Mouse (Mus musculus) CH12.LX (cell line): ENCODE data around the gene Xrn2. TPM values are rescaled to one million over a fixed set of nuclear protein-coding genes. Genes with fewer than 3 reads are reported as not detected.

Experiments used
- DNase-seq: peaks from one replicate; pipeline ENCODE4 v3.0.0-alpha.2; 2013; ENCODE audit errors: extremely low read depth
- H3K27ac ChIP-seq: 2 replicates; pipeline ENCODE4 v1.5.1; 2012; ENCODE audit warnings: low read depth, mild to moderate bottlenecking, control low read depth, moderate library complexity; ENCODE audit not compliant: insufficient read depth
- H3K27me3 ChIP-seq: replicated peaks from 2 replicates; pipeline ENCODE3; 2012; ENCODE audit warnings: inconsistent platforms
- H3K36me3 ChIP-seq, 2 experiments: replicated peaks in 1 of 2; 2 replicates each; pipeline versions ENCODE3 to v1.6.1; 2012; ENCODE audit warnings: inconsistent platforms in 1 of 2, low read length in 1 of 2, mild to moderate bottlenecking in 1 of 2, mixed read lengths in 1 of 2, moderate library complexity in 1 of 2; ENCODE audit not compliant: control insufficient read depth in 1 of 2, insufficient read depth in 1 of 2
- H3K4me1 ChIP-seq, 2 experiments: 2 replicates each; pipeline ENCODE4 v1.6.1; 2012; ENCODE audit warnings: inconsistent platforms in 1 of 2, moderate library complexity in 1 of 2; ENCODE audit not compliant: insufficient read depth in 2 of 2, control insufficient read depth in 1 of 2
- H3K4me2 ChIP-seq: 2 replicates; pipeline ENCODE4 v1.6.1; 2012; ENCODE audit warnings: low read depth, mild to moderate bottlenecking, control low read depth; ENCODE audit not compliant: poor library complexity, insufficient read depth, severe bottlenecking
- H3K4me3 ChIP-seq, 3 experiments: fragments of 150-350 bp in 1 of 3; sonication (generic) in 1 of 3; replicated peaks in 1 of 3; 2 replicates each; pipeline versions ENCODE3 to v1.5.1; 2011 to 2012; ENCODE audit warnings: low read depth in 2 of 3, low read length in 2 of 3, mild to moderate bottlenecking in 2 of 3, moderate library complexity in 2 of 3, control low read depth in 1 of 3, improper control_type of control experiment in 1 of 3, inconsistent platforms in 1 of 3, mixed read lengths in 1 of 3; ENCODE audit not compliant: poor library complexity in 1 of 3
- H3K79me2 ChIP-seq: replicated peaks from 2 replicates; pipeline ENCODE4 v1.6.1; 2012; ENCODE audit warnings: mild to moderate bottlenecking, moderate library complexity; ENCODE audit not compliant: control insufficient read depth, poor library complexity, insufficient read depth, severe bottlenecking; ENCODE audit errors: extremely low read depth
- H3K9ac ChIP-seq: 2 replicates; pipeline ENCODE4 v1.6.1; 2012; ENCODE audit warnings: low read depth, mild to moderate bottlenecking, control low read depth, moderate library complexity; ENCODE audit not compliant: insufficient read depth
- H3K9me3 ChIP-seq: replicated peaks from 2 replicates; pipeline ENCODE3; 2012; ENCODE audit warnings: low read length, inconsistent platforms, mixed read lengths
- CTCF ChIP-seq, 2 experiments: IDR thresholded peaks in 1 of 2; conservative IDR thresholded peaks in 1 of 2; 2 replicates each; pipeline ENCODE4 v1.5.1; 2011 to 2012; ENCODE audit warnings: low read depth in 2 of 2, low read length in 2 of 2, improper control_type of control experiment in 1 of 2, inconsistent platforms in 1 of 2, mild to moderate bottlenecking in 1 of 2, moderate library complexity in 1 of 2
- E2F4 ChIP-seq: IDR thresholded peaks from 2 replicates; pipeline ENCODE4 v1.6.1; 2011; ENCODE audit warnings: low read depth, low read length, improper control_type of control experiment; ENCODE audit not compliant: insufficient replicate concordance
- EP300 ChIP-seq: IDR thresholded peaks from 2 replicates; pipeline ENCODE4 v1.6.1; 2011; ENCODE audit warnings: low read length, improper control_type of control experiment
- ETS1 ChIP-seq: conservative IDR thresholded peaks from 2 replicates; pipeline ENCODE4 v1.6.1; 2012; ENCODE audit warnings: low read depth, mild to moderate bottlenecking, inconsistent platforms, low read length, improper control_type of control experiment, moderate library complexity
- GABPA ChIP-seq: IDR thresholded peaks from 2 replicates; pipeline ENCODE4 v1.6.1; 2012; ENCODE audit warnings: low read depth, low read length, improper control_type of control experiment, inconsistent platforms; ENCODE audit not compliant: insufficient replicate concordance
- HCFC1 ChIP-seq: IDR thresholded peaks from 2 replicates; pipeline ENCODE4 v1.6.1; 2012; ENCODE audit warnings: low read depth, mild to moderate bottlenecking, inconsistent platforms, low read length, improper control_type of control experiment
- MAFK ChIP-seq: IDR thresholded peaks from 2 replicates; pipeline ENCODE4 v1.6.1; 2011; ENCODE audit warnings: low read length, improper control_type of control experiment; ENCODE audit not compliant: insufficient replicate concordance
- MAX ChIP-seq: IDR thresholded peaks from 2 replicates; pipeline ENCODE4 v1.6.1; 2011; ENCODE audit warnings: low read length, improper control_type of control experiment
- MXI1 ChIP-seq: IDR thresholded peaks from 2 replicates; pipeline ENCODE4 v1.6.1; 2011; ENCODE audit warnings: mild to moderate bottlenecking, low read depth, low read length, improper control_type of control experiment
- NELFE ChIP-seq: IDR thresholded peaks from 2 replicates; pipeline ENCODE4 v1.6.1; 2011; ENCODE audit warnings: low read depth, low read length, improper control_type of control experiment
- RAD21 ChIP-seq: IDR thresholded peaks from 2 replicates; pipeline ENCODE4 v1.6.1; 2011; ENCODE audit warnings: low read depth, mild to moderate bottlenecking, low read length, improper control_type of control experiment, moderate library complexity
- RCOR1 ChIP-seq: conservative IDR thresholded peaks from 2 replicates; pipeline ENCODE4 v1.6.1; 2012; ENCODE audit warnings: low read depth, mild to moderate bottlenecking, inconsistent platforms, low read length, improper control_type of control experiment
- SIN3A ChIP-seq: IDR thresholded peaks from 2 replicates; pipeline ENCODE4 v1.6.1; 2012; ENCODE audit warnings: low read length, improper control_type of control experiment, inconsistent platforms
- SMC3 ChIP-seq: IDR thresholded peaks from 2 replicates; pipeline ENCODE4 v1.6.1; 2011; ENCODE audit warnings: low read depth, low read length, improper control_type of control experiment
- TBP ChIP-seq: conservative IDR thresholded peaks from 2 replicates; pipeline ENCODE4 v1.6.1; 2011; ENCODE audit warnings: low read depth, low read length, improper control_type of control experiment
- USF1 ChIP-seq: IDR thresholded peaks from 2 replicates; pipeline ENCODE4 v1.6.1; 2014; ENCODE audit warnings: low read depth, mild to moderate bottlenecking, inconsistent platforms, low read length, improper control_type of control experiment
- USF2 ChIP-seq: conservative IDR thresholded peaks from 2 replicates; pipeline ENCODE4 v1.6.1; 2011; ENCODE audit warnings: low read depth, low read length, improper control_type of control experiment
- ZC3H11A ChIP-seq: IDR thresholded peaks from 2 replicates; pipeline ENCODE4 v1.6.1; 2012; ENCODE audit warnings: low read depth, mild to moderate bottlenecking, inconsistent platforms, low read length, improper control_type of control experiment
- ZMIZ1 ChIP-seq: IDR thresholded peaks from 2 replicates; pipeline ENCODE4 v1.6.1; 2012; ENCODE audit warnings: low read depth, mild to moderate bottlenecking, inconsistent platforms, low read length, improper control_type of control experiment
- ZNF384 ChIP-seq: IDR thresholded peaks from 2 replicates; pipeline ENCODE4 v1.6.1; 2012; ENCODE audit warnings: low read depth, low read length, improper control_type of control experiment, inconsistent platforms
- dilution Hi-C: fragments of 300-500 bp; cut with MboI; formaldehyde crosslinking; loops from 2 replicates; pipeline ENCODE4 v1.14.3; 2020; ENCODE audit warnings: low sequenced_read_pairs; ENCODE audit not compliant: extremely low pct_unique_long_range_greater_than_20kb, extremely low pct_ligation_motif_present
- in situ Hi-C: fragments of 300-500 bp; cut with MboI; formaldehyde crosslinking; loops from 3 replicates; pipeline ENCODE4 v1.14.3; 2019; ENCODE audit warnings: low sequenced_read_pairs, low pct_ligation_motif_present, low pct_unique_long_range_greater_than_20kb, mixed read lengths
- polyA plus RNA-seq: library from polyadenylated mRNA; unstranded; fragments of >175 nt; gene quantifications from 2 replicates; pipeline ENCODE4 v1.2.1, GENCODE M21; 2012; ENCODE audit warnings: low read depth; ENCODE audit not compliant: insufficient read length
- total RNA-seq, 2 experiments: library from RNA; depleted of rRNA; stranded (reverse); fragments of 300-350 nt in 1 of 2; fragments of >200 nt in 1 of 2; gene quantifications; 2 replicates each; pipeline ENCODE4 v1.2.3; 2012 to 2014

Xrn2 gene
- total and polyA plus RNA-seq, 3 experiments: 106 to 115 (median 114) TPM

DNA sequence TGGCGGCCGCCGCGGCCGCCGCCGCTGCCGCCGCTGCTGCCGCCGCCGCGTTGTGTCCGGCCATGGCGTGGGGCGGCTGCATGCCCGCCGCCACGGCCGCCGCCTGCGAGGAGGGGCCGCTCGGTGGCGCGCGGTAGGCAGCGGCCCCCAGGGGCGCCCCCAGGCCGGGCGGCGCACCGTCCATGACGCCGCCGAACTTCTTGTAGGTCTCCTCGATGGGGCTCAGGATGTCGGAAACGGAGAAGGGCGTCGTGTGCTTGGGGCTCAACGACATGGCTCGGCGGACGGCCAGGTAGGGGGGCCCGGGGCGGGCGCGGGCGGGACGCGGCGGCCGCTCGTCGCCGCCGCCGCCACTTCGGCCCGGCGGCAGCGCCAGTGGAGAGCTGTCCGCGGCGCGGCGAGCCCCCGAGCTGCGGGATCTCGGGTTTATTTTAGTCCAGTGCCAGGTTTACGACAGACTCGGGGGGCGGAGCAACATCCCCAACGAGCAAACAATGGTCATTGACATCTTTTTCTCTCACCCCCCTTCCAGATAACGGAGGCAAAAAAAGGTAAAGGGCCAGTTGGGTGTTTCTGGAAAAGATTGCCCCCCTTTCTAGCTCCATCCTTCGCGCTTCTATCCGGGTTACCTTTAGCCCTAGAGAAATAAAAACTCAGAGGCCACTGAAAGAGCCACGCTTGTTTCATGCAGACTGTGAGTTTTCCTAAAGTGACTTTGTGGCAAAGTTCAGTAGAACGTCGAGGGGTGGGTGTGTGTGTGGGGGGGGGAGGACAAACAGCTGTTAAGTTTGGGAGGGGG, 72.5 kb downstream of the Xrn2 start, which contains the start of gene Nkx2-4:
Gene Nkx2-4, minus strand, starts transcription at position 374 of the 799 bp plus-strand sequence.
- TF ChIP-seq RAD21 (no peak), MAX (no peak), ZMIZ1 (no peak), ETS1 (no peak), SMC3 (no peak), USF2 (no peak), TBP (no peak), ZNF384 (no peak), SIN3A (no peak), HCFC1 (no peak), NELFE (no peak), E2F4 (no peak), EP300 (no peak), ZC3H11A (no peak), GABPA (no peak), MAFK (no peak), MXI1 (no peak), RCOR1 (no peak), CTCF (conservative IDR thresholded peaks at IDR 0.05 in 1 of 2, IDR thresholded peaks at IDR 0.05 in 1 of 2; ENCODE audit: low read depth in 2 of 2, low read length in 2 of 2) (no peak)
- TF ChIP-seq, all 38 proteins: peak for 0
- Histone ChIP-seq H3K36me3 (no peaks in the 10 kb centered on the region), H3K9ac (no peak within 1 kb of the TSS), H3K79me2 (no peaks in the 10 kb centered on the region), H3K9me3 (peaks cover 13% of the 10 kb centered on the region), H3K4me1 (peaks cover 0 to 6% of the 10 kb centered on the region in 2 experiments; a peak in 2 of 4 replicates), H3K27me3 (no peaks in the 10 kb centered on the region), H3K4me2 (no peak within 1 kb of the TSS), H3K27ac (no peak within 1 kb of the TSS), H3K4me3 (no peak within 1 kb of the TSS)
- in situ Hi-C loops: no loop called here
- dilution Hi-C loops: no loop called here
- DNase-seq: no peak

DNA sequence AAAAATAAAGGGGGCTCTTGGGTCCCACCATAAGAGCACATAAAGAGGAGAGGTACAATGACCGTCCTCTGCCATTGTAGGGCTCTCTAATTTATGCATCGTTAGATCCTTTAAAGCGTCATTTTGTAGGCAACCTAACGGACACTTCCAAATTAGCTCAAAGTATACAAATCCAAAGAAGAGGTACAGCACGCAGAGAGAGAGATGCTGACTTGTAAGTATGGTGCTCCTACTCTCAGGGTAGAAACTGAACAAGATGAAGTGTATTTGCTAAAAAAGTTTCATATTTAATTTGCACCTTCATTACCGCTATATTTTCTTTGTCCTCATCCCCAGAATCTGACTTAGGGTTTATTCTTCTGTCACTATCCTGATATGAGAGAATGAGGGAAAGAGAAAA, 73.1 kb downstream of the Xrn2 start:
- TF ChIP-seq USF1 (no peak), ETS1 (no peak)
- TF ChIP-seq, all 38 proteins: peak for 0
- no peaks in the 10 kb centered on the region for H3K27me3 ChIP-seq
- no peak overlapping the region for H3K27ac ChIP-seq
- H3K9ac ChIP-seq: no peak overlapping the region
- no peak for DNase-seq
- H3K9me3 ChIP-seq: peaks cover 13% of the 10 kb centered on the region
- no peaks in the 10 kb centered on the region for H3K36me3 ChIP-seq
- in situ Hi-C loops (no loop called here), dilution Hi-C loops (no loop called here)
- peaks cover 0 to 4% of the 10 kb centered on the region in 2 experiments; a peak in 2 of 4 replicates for H3K4me1 ChIP-seq
- H3K79me2 ChIP-seq: no peaks in the 10 kb centered on the region
- no peak overlapping the region for H3K4me3 ChIP-seq
- H3K4me2 ChIP-seq: no peak overlapping the region
